8 mouse cellular contexts compared by ENCODE assay signal in genomic region chr2:32437612-32438166, GRCm38 (mm10). TPM values are rescaled to one million over a fixed set of nuclear protein-coding genes. Genes with fewer than 3 reads are reported as not detected.
DNase-seq lines count a peak whose midpoint lies in the region; ATAC-seq lines count a peak whose summit lies in the region.
"Had no signal": no experiment of that assay in that cellular context is flagged by ENCODE, and none has a peak within 500 bp of the region (broad histone marks: within the 10 kb centered on the region; RNA-seq: fewer than 3 reads in every experiment).

No protein-coding gene starts in this region.

- H3K9ac ChIP-seq in liver, embryonic 13.5 days, result no peak overlapping the region
- no peak overlapping the region for H3K9ac ChIP-seq in hindbrain, embryonic 16.5 days (ENCODE audit: low read depth, low read length)
- H3K9ac ChIP-seq in neural tube, embryonic 13.5 days, result peak overlapping the region; percentile 6; the same call in 1 of the 2 replicates

- H3K4me2 ChIP-seq in liver, embryonic 13.5 days, result no peak overlapping the region
- H3K4me2 ChIP-seq in hindbrain, embryonic 16.5 days (ENCODE audit: low read length), result no peak overlapping the region
- no peak overlapping the region for H3K4me2 ChIP-seq in neural tube, embryonic 13.5 days

- no peak for DNase-seq in liver, embryonic 13.5 days
- no peak for DNase-seq in liver
- DNase-seq in forebrain, embryonic 10.5 days (ENCODE audit: extremely low spot score, low spot score), result no peak
- DNase-seq in gastrocnemius, postnatal 25 days, result no peak
- no peak for DNase-seq in urinary bladder, postnatal 25 days (ENCODE audit: low spot score)

- no peaks in the 10 kb centered on the region for H3K27me3 ChIP-seq in liver, embryonic 13.5 days
- no peaks in the 10 kb centered on the region for H3K27me3 ChIP-seq in forebrain, embryonic 10.5 days (ENCODE audit: poor library complexity, severe bottlenecking)
- H3K27me3 ChIP-seq in hindbrain, embryonic 16.5 days (replicated peaks; ENCODE audit: control insufficient read depth, insufficient read depth, low read length), result no peaks in the 10 kb centered on the region
- no peaks in the 10 kb centered on the region for H3K27me3 ChIP-seq in neural tube, embryonic 13.5 days
- H3K27me3 ChIP-seq: Patski had no signal

- H3K36me3 ChIP-seq in liver, embryonic 13.5 days, result no peaks in the 10 kb centered on the region
- no peaks in the 10 kb centered on the region; the same call in 1 of the 2 replicates for H3K36me3 ChIP-seq in forebrain, embryonic 10.5 days (replicated peaks)
- H3K36me3 ChIP-seq in hindbrain, embryonic 16.5 days (ENCODE audit: control insufficient read depth, insufficient read depth, low read length), result no peaks in the 10 kb centered on the region
- no peaks in the 10 kb centered on the region for H3K36me3 ChIP-seq in neural tube, embryonic 13.5 days

- WGBS in liver, embryonic 13.5 days (ENCODE audit: insufficient replicate concordance), result 19% methylated on average over 2 of the region's 2 CpGs
- WGBS in forebrain, embryonic 10.5 days, result 91% methylated on average over 2 of the region's 2 CpGs
- WGBS in hindbrain, embryonic 16.5 days, result 51% methylated on average over 2 of the region's 2 CpGs
- WGBS in neural tube, embryonic 13.5 days, result 54% methylated on average over 2 of the region's 2 CpGs

- ATAC-seq in liver, embryonic 13.5 days (ENCODE audit: low read depth), result no peak
- no peak for ATAC-seq in hindbrain, embryonic 16.5 days
- no peak for ATAC-seq in neural tube, embryonic 13.5 days (ENCODE audit: low read depth)

- H3K4me1 ChIP-seq in liver, embryonic 13.5 days (replicated peaks), result peaks cover 52% of the 10 kb centered on the region
- peaks cover 59% of the 10 kb centered on the region for H3K4me1 ChIP-seq in forebrain, embryonic 10.5 days
- peaks cover 12% of the 10 kb centered on the region for H3K4me1 ChIP-seq in hindbrain, embryonic 16.5 days (ENCODE audit: control insufficient read depth, insufficient read depth, low read depth, low read length)
- H3K4me1 ChIP-seq in neural tube, embryonic 13.5 days (replicated peaks), result peaks cover 49% of the 10 kb centered on the region

- H3K9me3 ChIP-seq in liver, embryonic 13.5 days (replicated peaks), result no peaks in the 10 kb centered on the region
- no peaks in the 10 kb centered on the region for H3K9me3 ChIP-seq in forebrain, embryonic 10.5 days
- H3K9me3 ChIP-seq in hindbrain, embryonic 16.5 days (ENCODE audit: control insufficient read depth, low read length), result no peaks in the 10 kb centered on the region
- no peaks in the 10 kb centered on the region for H3K9me3 ChIP-seq in neural tube, embryonic 13.5 days

- no peak overlapping the region for H3K4me3 ChIP-seq in liver, embryonic 13.5 days (replicated peaks)
- no peak overlapping the region for H3K4me3 ChIP-seq in forebrain, embryonic 10.5 days
- H3K4me3 ChIP-seq in hindbrain, embryonic 16.5 days (ENCODE audit: low read length), result no peak overlapping the region
- no peak overlapping the region for H3K4me3 ChIP-seq in neural tube, embryonic 13.5 days

- H3K27ac ChIP-seq in liver, embryonic 13.5 days, result 0 out of 2 replicates have a peak overlapping the region, but pooled peaks have one; percentile 41
- H3K27ac ChIP-seq in forebrain, embryonic 10.5 days, result peak overlapping the region; percentile 78
- H3K27ac ChIP-seq in hindbrain, embryonic 16.5 days (ENCODE audit: low read depth, low read length), result peak overlapping the region; percentile 63
- peak overlapping the region; percentile 77 for H3K27ac ChIP-seq in neural tube, embryonic 13.5 days (replicated peaks)

RNA-seq across cellular contexts. Expression of gene Naif1, which starts 12.6 kb away (rescaled TPM):
- 2.2 and 2.4 TPM in 2 replicates for polyA plus RNA-seq in liver, embryonic 13.5 days (2015; fragmentation: Nextera tagmentation; extraction: Ambion mirVana)
- 6.6 and 6.7 TPM in 2 replicates for polyA plus RNA-seq in forebrain, embryonic 10.5 days (2016; fragmentation: Nextera tagmentation; extraction: Ambion mirVana)
- 5.1 and 5.2 TPM in 2 replicates for polyA plus RNA-seq in hindbrain, embryonic 16.5 days (2015; fragmentation: Nextera tagmentation; extraction: Ambion mirVana)
- 5.1 and 5.6 TPM in 2 replicates for polyA plus RNA-seq in neural tube, embryonic 13.5 days (2015; fragmentation: Nextera tagmentation; extraction: Ambion mirVana)
- 1 to 10 TPM; 1.6 to 2.0 TPM for total RNA-seq in gastrocnemius, postnatal 25 days (2021)

RNA-seq across cellular contexts. Expression of gene Slc25a25, which starts 13.6 kb away (rescaled TPM):
- polyA plus RNA-seq in liver, embryonic 13.5 days (2015; fragmentation: Nextera tagmentation; extraction: Ambion mirVana), result 8.7 and 9.2 TPM in 2 replicates
- 25.0 and 26.3 TPM in 2 replicates for polyA plus RNA-seq in forebrain, embryonic 10.5 days (2016; fragmentation: Nextera tagmentation; extraction: Ambion mirVana)
- polyA plus RNA-seq in hindbrain, embryonic 16.5 days (2015; fragmentation: Nextera tagmentation; extraction: Ambion mirVana), result 55.0 and 60.6 TPM in 2 replicates
- polyA plus RNA-seq in neural tube, embryonic 13.5 days (2015; fragmentation: Nextera tagmentation; extraction: Ambion mirVana), result 49.8 and 49.9 TPM in 2 replicates
- total RNA-seq in gastrocnemius, postnatal 25 days (2021), result 10 to 100 TPM; 19.2 to 68.3 TPM

RNA-seq across cellular contexts. Expression of gene Ptges2, which starts 42.0 kb away (rescaled TPM):
- polyA plus RNA-seq in liver, embryonic 13.5 days (2015; fragmentation: Nextera tagmentation; extraction: Ambion mirVana), result 14.1 and 15.5 TPM in 2 replicates
- polyA plus RNA-seq in forebrain, embryonic 10.5 days (2016; fragmentation: Nextera tagmentation; extraction: Ambion mirVana), result 23.8 and 26.4 TPM in 2 replicates
- polyA plus RNA-seq in hindbrain, embryonic 16.5 days (2015; fragmentation: Nextera tagmentation; extraction: Ambion mirVana), result 56.4 and 59.8 TPM in 2 replicates
- polyA plus RNA-seq in neural tube, embryonic 13.5 days (2015; fragmentation: Nextera tagmentation; extraction: Ambion mirVana), result 44.3 and 46.0 TPM in 2 replicates
- total RNA-seq in gastrocnemius, postnatal 25 days (2021), result 10 to 100 TPM; 42.2 to 49.3 TPM

RNA-seq across cellular contexts. Expression of gene Lcn2, which starts 49.6 kb away (rescaled TPM):
- polyA plus RNA-seq in liver, embryonic 13.5 days (2015; fragmentation: Nextera tagmentation; extraction: Ambion mirVana), result 18.0 and 22.8 TPM in 2 replicates
- not detected in 2 replicates for polyA plus RNA-seq in forebrain, embryonic 10.5 days (2016; fragmentation: Nextera tagmentation; extraction: Ambion mirVana)
- 0.76 and 0.93 TPM in 2 replicates for polyA plus RNA-seq in hindbrain, embryonic 16.5 days (2015; fragmentation: Nextera tagmentation; extraction: Ambion mirVana)
- polyA plus RNA-seq in neural tube, embryonic 13.5 days (2015; fragmentation: Nextera tagmentation; extraction: Ambion mirVana), result 0.56 and 1.4 TPM in 2 replicates
- total RNA-seq in gastrocnemius, postnatal 25 days (2021), result 1 to 10 TPM; 1.4 to 2.1 TPM

RNA-seq across cellular contexts. Expression of gene 1110008P14Rik, which starts 56.0 kb away (rescaled TPM):
- 35.3 and 39.2 TPM in 2 replicates for polyA plus RNA-seq in liver, embryonic 13.5 days (2015; fragmentation: Nextera tagmentation; extraction: Ambion mirVana)
- 36.3 and 37.5 TPM in 2 replicates for polyA plus RNA-seq in forebrain, embryonic 10.5 days (2016; fragmentation: Nextera tagmentation; extraction: Ambion mirVana)
- 161 and 196 TPM in 2 replicates for polyA plus RNA-seq in hindbrain, embryonic 16.5 days (2015; fragmentation: Nextera tagmentation; extraction: Ambion mirVana)
- 101 and 135 TPM in 2 replicates for polyA plus RNA-seq in neural tube, embryonic 13.5 days (2015; fragmentation: Nextera tagmentation; extraction: Ambion mirVana)
- total RNA-seq in gastrocnemius, postnatal 25 days (2021), result 10 to 100 TPM; 35.2 to 39.7 TPM
